ENCODE assay signal across 18 mouse cellular contexts in the genomic region with DNA sequence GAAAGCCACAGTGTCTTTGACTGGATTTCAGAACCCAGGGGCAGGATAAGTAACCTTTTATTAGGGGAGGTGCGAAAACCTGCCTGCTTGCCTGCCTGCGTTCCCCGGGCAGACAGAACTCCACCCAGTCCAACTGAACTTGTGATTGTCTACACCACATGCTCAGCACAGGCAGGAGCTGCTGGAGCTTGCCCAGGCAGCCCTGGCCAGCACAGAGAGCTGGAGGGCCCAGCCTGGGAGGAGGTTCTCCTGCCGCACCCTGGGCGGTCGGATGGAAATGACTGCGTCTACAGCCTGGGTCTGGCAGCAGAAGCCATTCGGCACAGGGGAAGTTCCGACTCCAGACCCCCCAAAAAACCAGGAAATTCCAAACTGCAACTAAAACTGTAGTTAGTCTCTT.
DNase-seq lines count a peak whose midpoint lies in the region; ATAC-seq lines count a peak whose summit lies in the region.
"Had no signal": no experiment of that assay in that cellular context is flagged by ENCODE, and none has a peak within 500 bp of the region (broad histone marks: within the 10 kb centered on the region; RNA-seq: fewer than 3 reads in every experiment).

No protein-coding gene starts in this region.

- H3K27ac ChIP-seq in embryonic facial prominence, embryonic 14.5 days (replicated peaks; ENCODE audit: low read depth, low read length) = no peak overlapping the region
- H3K27ac ChIP-seq in embryonic facial prominence, embryonic 10.5 days (replicated peaks) = no peak overlapping the region
- no peak overlapping the region for H3K27ac ChIP-seq in kidney, embryonic 14.5 days (ENCODE audit: low read depth, low read length)
- H3K27ac ChIP-seq in limb, embryonic 10.5 days = 0 out of 2 replicates have a peak overlapping the region, but pooled peaks have one; percentile 4
- H3K27ac ChIP-seq: heart, embryonic 10.5 days; kidney, postnatal 0 days; liver, embryonic 14.5 days; midbrain, embryonic 12.5 days had no signal

- H3K9me3 ChIP-seq in embryonic facial prominence, embryonic 14.5 days (ENCODE audit: control insufficient read depth, low read length) = no peaks in the 10 kb centered on the region
- H3K9me3 ChIP-seq in embryonic facial prominence, embryonic 10.5 days = no peaks in the 10 kb centered on the region
- H3K9me3 ChIP-seq in kidney, embryonic 14.5 days (ENCODE audit: control insufficient read depth, low read length) = no peaks in the 10 kb centered on the region
- H3K9me3 ChIP-seq in limb, embryonic 10.5 days (replicated peaks) = no peaks in the 10 kb centered on the region
- H3K9me3 ChIP-seq: heart, embryonic 10.5 days; midbrain, embryonic 12.5 days had no signal

- WGBS in embryonic facial prominence, embryonic 14.5 days = 73% methylated on average over 9 of the region's 9 CpGs
- 80% methylated on average over 9 of the region's 9 CpGs for WGBS in embryonic facial prominence, embryonic 10.5 days
- 59% methylated on average over 9 of the region's 9 CpGs for WGBS in kidney, embryonic 14.5 days
- WGBS in limb, embryonic 10.5 days = 69% methylated on average over 9 of the region's 9 CpGs

- no peak for ATAC-seq in embryonic facial prominence, embryonic 14.5 days (ENCODE audit: low read depth)
- ATAC-seq in kidney, embryonic 14.5 days (ENCODE audit: low FRiP score, low TSS enrichment) = no peak
- ATAC-seq: intestine, postnatal 0 days had no signal

- no peaks in the 10 kb centered on the region for H3K27me3 ChIP-seq in embryonic facial prominence, embryonic 14.5 days (replicated peaks; ENCODE audit: control insufficient read depth, insufficient read depth, low read length)
- H3K27me3 ChIP-seq in embryonic facial prominence, embryonic 10.5 days (replicated peaks; ENCODE audit: low read depth, poor library complexity, severe bottlenecking) = no peaks in the 10 kb centered on the region
- no peaks in the 10 kb centered on the region for H3K27me3 ChIP-seq in kidney, embryonic 14.5 days (ENCODE audit: control insufficient read depth, insufficient read depth, low read length)
- peaks cover 25% of the 10 kb centered on the region; the same call in 1 of the 2 replicates for H3K27me3 ChIP-seq in limb, embryonic 10.5 days (ENCODE audit: low read depth, poor library complexity, severe bottlenecking)
- H3K27me3 ChIP-seq: midbrain, embryonic 12.5 days had no signal

- H3K36me3 ChIP-seq in embryonic facial prominence, embryonic 14.5 days (ENCODE audit: control insufficient read depth, insufficient read depth, low read length) = no peaks in the 10 kb centered on the region
- H3K36me3 ChIP-seq in embryonic facial prominence, embryonic 10.5 days (replicated peaks) = no peaks in the 10 kb centered on the region
- no peaks in the 10 kb centered on the region for H3K36me3 ChIP-seq in kidney, embryonic 14.5 days (ENCODE audit: control insufficient read depth, insufficient read depth, low read length)
- H3K36me3 ChIP-seq in limb, embryonic 10.5 days = no peaks in the 10 kb centered on the region
- H3K36me3 ChIP-seq: heart, embryonic 10.5 days; midbrain, embryonic 12.5 days had no signal

- no peak overlapping the region for H3K4me3 ChIP-seq in embryonic facial prominence, embryonic 14.5 days (ENCODE audit: low read depth, low read length)
- no peak overlapping the region for H3K4me3 ChIP-seq in embryonic facial prominence, embryonic 10.5 days
- H3K4me3 ChIP-seq in kidney, embryonic 14.5 days (ENCODE audit: low read length) = no peak overlapping the region
- H3K4me3 ChIP-seq in limb, embryonic 10.5 days = no peak overlapping the region
- H3K4me3 ChIP-seq: heart, embryonic 10.5 days; midbrain, embryonic 12.5 days had no signal

- peak; percentile 27 for DNase-seq in embryonic facial prominence, embryonic 14.5 days (ENCODE audit: low spot score)
- DNase-seq in embryonic facial prominence, embryonic 10.5 days (ENCODE audit: low spot score) = no peak
- DNase-seq in kidney, postnatal 10 days = peak; percentile 12
- DNase-seq in 3134 (ENCODE audit: extremely low read depth, insufficient read length, low spot score) (peak; percentile 4), adipocyte (ENCODE audit: low spot score) (no peak)
- no peak for DNase-seq in limb, embryonic 10.5 days (ENCODE audit: low spot score)
- DNase-seq in cerebellum, postnatal 4 days (ENCODE audit: low spot score in 2 of 2) = no peak
- DNase-seq: adrenal gland, postnatal 14 days; cerebellum, adult 9-10 months; left cerebral cortex, postnatal 4 days; lung, embryonic 14.5 days; thymus, postnatal 25 days had no signal

- H3K4me1 ChIP-seq in embryonic facial prominence, embryonic 14.5 days (ENCODE audit: control insufficient read depth, insufficient read depth, low read length) = no peaks in the 10 kb centered on the region
- 0 out of 2 replicates have a peak, but pooled peaks cover 3% of the 10 kb centered on the region for H3K4me1 ChIP-seq in embryonic facial prominence, embryonic 10.5 days
- peaks cover 9% of the 10 kb centered on the region; the same call in 1 of the 2 replicates for H3K4me1 ChIP-seq in kidney, embryonic 14.5 days (ENCODE audit: control insufficient read depth, insufficient read depth, low read length)
- peaks cover 20% of the 10 kb centered on the region; the same call in 1 of the 2 replicates for H3K4me1 ChIP-seq in limb, embryonic 10.5 days
- H3K4me1 ChIP-seq: heart, embryonic 10.5 days; midbrain, embryonic 12.5 days had no signal

- H3K9ac ChIP-seq in embryonic facial prominence, embryonic 14.5 days (ENCODE audit: low read depth, low read length) = no peak overlapping the region
- no peak overlapping the region for H3K9ac ChIP-seq in kidney, embryonic 14.5 days (ENCODE audit: low read depth, low read length)
- H3K9ac ChIP-seq: liver, embryonic 14.5 days; lung, embryonic 14.5 days; midbrain, embryonic 12.5 days had no signal

- no peak overlapping the region for H3K4me2 ChIP-seq in embryonic facial prominence, embryonic 14.5 days (ENCODE audit: low read depth, low read length)
- H3K4me2 ChIP-seq in kidney, embryonic 14.5 days (replicated peaks; ENCODE audit: low read depth, low read length) = no peak overlapping the region
- H3K4me2 ChIP-seq: lung, embryonic 14.5 days; midbrain, embryonic 12.5 days had no signal

Comparison
In these comparisons a context has a peak if more than half of its experiments do, and no peak if none do; other contexts are left out.
1. DNase-seq: peak in embryonic facial prominence, embryonic 14.5 days (single experiment), kidney, postnatal 10 days (single experiment) and 3134 (single experiment); none in embryonic facial prominence, embryonic 10.5 days (single experiment), limb, embryonic 10.5 days (single experiment), cerebellum, postnatal 4 days (0 of 2) and adipocyte (single experiment).